Mouse (Mus musculus): ENCODE data around the gene Sytl3. TPM values are rescaled to one million over a fixed set of nuclear protein-coding genes. Genes with fewer than 3 reads are reported as not detected.
A peak's percentile ranks its signal among the peaks of the same experiment; 100 is the strongest.
"Not testable (repeated sequence)": the region's sequence is repeated elsewhere in the genome, so short reads cannot be mapped to it uniquely, and the experiment has no call there.

The Sytl3 gene
- polyA plus RNA-seq (2015; fragmentation: Nextera tagmentation; extraction: Ambion mirVana), result 0.43 TPM in 2 replicates

DNA sequence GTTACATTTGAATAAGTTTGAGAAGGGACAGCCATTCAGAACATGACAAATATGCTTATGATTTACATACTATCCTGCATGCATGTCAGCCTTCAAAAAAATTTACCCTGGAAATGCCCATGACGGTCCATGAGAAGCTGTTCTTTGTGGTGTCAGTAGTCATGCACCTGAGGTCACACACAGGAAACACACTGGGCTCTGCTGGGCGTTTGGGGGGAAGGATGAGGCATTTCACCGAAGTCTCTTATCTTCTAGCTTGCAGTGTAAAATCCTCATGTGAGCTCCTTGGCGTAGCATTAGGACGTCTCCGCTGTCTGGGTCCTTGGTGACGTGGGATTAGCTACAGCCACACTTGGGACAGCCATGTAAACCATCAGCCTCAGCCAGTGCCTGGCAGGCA lies at the start of gene Sytl3:
Sytl3 (plus strand) TSS at position 293 of the 400 bp plus-strand sequence.
- not testable (repeated sequence) for H3K27me3 ChIP-seq; H3K4me2 ChIP-seq (replicated peaks); H3K4me3 ChIP-seq; H3K36me3 ChIP-seq; H3K9me3 ChIP-seq; H3K9ac ChIP-seq (replicated peaks); H3K4me1 ChIP-seq; ATAC-seq (replicated peaks); H3K27ac ChIP-seq (replicated peaks)
- WGBS, result 88% methylated on average over 5 of the region's 7 CpGs

DNA sequence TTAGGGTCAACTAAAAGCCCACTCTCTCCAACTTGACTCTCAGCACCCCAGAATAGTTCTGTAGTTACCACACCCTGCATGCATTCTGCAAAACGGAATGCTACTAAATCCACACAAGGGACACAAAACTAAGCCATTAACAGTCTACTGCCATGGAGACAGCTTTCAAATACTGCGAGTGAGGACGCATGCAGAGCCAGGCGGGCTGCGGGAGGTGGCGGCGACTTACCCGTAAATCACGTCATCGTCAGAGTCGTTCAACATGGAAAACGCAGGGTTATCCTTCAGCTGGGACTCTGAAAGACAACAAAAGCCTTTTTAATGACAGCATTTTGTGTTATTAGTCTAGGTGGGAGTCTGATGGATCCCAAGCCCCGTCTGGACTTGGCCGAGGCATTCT lies 45.4 kb upstream of the Sytl3 start:
- H3K9me3 ChIP-seq; H3K27me3 ChIP-seq; H3K4me2 ChIP-seq (replicated peaks); H3K27ac ChIP-seq (replicated peaks); H3K4me3 ChIP-seq; H3K4me1 ChIP-seq; H3K9ac ChIP-seq (replicated peaks); H3K36me3 ChIP-seq; ATAC-seq (replicated peaks): not testable (repeated sequence)
- 87% methylated on average over 11 of the region's 14 CpGs for WGBS

DNA sequence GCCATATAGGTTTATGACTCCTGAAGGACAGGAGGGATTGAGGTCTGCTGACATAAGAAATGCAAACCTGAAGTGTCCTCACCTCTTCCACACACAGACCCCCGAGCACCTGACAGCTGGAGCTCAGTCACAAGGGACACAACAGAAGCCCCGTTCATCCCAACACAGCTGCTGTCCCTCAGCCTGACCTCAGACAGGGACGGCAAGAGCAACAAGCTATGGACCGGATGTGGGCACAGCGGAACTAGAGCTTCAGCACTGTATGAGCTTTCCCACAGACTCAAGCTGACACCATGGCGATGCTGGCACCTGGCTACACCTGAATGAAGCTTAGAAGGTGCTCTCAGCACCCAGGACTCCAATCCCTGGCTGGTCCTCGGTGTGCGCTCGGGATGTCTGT lies 44.6 kb upstream of the Sytl3 start:
- H3K27me3 ChIP-seq; H3K9me3 ChIP-seq; H3K9ac ChIP-seq (replicated peaks); H3K27ac ChIP-seq (replicated peaks); H3K36me3 ChIP-seq; H3K4me3 ChIP-seq; H3K4me1 ChIP-seq; ATAC-seq (replicated peaks); H3K4me2 ChIP-seq (replicated peaks): not testable (repeated sequence)
- 82% methylated on average over 6 of the region's 9 CpGs for WGBS

DNA sequence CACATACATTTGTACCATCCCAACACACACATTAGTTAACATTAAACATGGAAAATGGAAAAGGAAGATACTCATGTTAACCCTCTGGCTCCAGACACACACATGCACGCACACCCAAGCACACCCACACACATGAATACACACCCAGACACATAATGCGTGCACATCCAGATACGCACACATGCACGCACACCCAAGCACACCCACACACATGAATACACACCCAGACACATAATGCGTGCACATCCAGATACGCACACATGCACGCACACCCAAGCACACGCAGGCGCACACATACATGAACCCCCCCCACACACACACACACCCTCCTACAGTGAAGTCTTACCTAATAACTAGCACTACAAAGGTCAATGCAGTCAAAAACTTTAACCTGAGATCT lies 42.2 kb upstream of the Sytl3 start:
- not testable (repeated sequence) for H3K9me3 ChIP-seq; H3K36me3 ChIP-seq; H3K27ac ChIP-seq (replicated peaks); ATAC-seq (replicated peaks); H3K4me2 ChIP-seq (replicated peaks); H3K27me3 ChIP-seq; H3K4me1 ChIP-seq; H3K4me3 ChIP-seq; H3K9ac ChIP-seq (replicated peaks)
- 97% methylated on average over 9 of the region's 9 CpGs for WGBS

DNA sequence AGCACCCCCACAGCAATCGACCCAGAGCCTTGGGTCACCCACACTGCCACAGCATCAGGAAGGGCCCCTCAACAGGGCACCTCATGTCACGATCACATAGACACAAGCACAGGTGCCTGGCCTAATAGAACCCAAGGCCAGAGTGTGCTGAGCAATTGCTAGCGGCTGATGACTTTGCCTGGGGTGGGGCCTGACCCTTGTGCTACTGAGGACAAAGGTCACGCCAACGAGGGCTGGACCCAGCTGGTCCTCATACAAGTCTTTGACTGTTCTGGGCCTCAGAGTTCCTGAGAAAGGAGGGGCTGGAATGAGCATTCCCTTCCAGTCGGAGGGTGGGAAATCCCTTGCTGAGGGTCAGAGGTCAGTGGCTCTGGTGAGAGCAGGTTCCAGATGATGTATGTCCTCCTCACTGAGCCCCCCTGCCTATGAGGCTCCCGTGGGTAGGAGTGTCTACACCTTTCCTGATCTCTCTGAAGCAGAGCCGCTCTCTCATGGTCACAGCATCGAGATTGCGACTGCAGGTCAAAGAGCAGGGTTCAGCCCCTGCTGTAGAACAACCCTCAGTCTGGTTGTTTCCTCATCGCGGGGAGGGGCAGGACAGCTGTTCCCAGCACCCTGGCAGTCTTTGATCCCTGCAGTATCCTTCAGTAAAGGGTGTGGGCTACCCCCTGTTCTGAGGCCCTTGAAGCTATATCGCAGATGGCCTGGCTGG lies 41.0 kb upstream of the Sytl3 start:
- WGBS, result 79% methylated on average over 7 of the region's 13 CpGs
- not testable (repeated sequence) for H3K4me2 ChIP-seq (replicated peaks); H3K9ac ChIP-seq (replicated peaks); H3K36me3 ChIP-seq; H3K4me1 ChIP-seq; H3K27me3 ChIP-seq; H3K27ac ChIP-seq (replicated peaks); H3K4me3 ChIP-seq; H3K9me3 ChIP-seq
- ATAC-seq (replicated peaks), result 0 out of 2 replicates have a peak, but pooled peaks have one; percentile 38

DNA sequence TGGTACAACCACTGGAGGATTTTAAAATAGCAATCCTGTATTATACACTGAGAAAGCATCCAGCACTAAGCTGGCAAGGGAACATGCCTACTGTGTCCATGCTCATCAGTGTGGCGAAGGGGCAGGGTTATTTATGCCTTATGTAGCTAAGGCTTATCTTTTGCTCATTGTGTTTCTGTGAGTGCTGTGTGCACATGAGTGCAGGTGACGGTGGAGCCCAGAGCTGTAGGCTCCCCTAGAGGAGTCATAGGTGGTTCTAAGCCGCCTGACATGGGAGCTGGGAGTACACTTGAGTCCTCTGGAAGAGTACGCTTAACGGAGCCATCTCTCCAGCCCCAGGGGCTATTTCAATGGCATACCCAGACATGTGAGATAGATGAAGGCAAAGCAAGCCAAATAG lies 39.6 kb upstream of the Sytl3 start:
- not testable (repeated sequence) for ATAC-seq (replicated peaks); H3K9ac ChIP-seq (replicated peaks)
- WGBS, result 88% methylated on average over 5 of the region's 5 CpGs

DNA sequence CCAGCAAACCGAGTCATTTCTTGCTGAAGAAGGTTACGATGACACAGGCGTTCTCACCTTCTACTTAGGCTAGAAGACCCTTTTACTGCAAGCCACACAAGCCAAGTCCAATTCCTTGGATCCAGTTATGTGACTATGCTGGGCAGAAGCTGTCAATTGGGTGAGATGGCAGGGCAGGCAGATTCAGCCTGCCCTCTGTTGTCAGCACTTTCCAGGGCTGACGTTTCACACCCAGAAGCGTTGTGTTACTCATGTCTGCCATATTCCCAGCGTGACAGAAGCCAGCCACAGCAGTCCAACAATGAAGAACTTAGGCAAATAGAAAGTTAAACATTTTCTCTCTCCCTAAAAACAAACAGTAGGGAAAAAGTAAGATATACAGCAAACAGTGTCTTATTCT lies 38.9 kb upstream of the Sytl3 start:
- not testable (repeated sequence) for H3K27me3 ChIP-seq; H3K27ac ChIP-seq (replicated peaks); H3K4me3 ChIP-seq; H3K4me1 ChIP-seq; H3K4me2 ChIP-seq (replicated peaks); H3K36me3 ChIP-seq; ATAC-seq (replicated peaks); H3K9me3 ChIP-seq; H3K9ac ChIP-seq (replicated peaks)
- WGBS, result 78% methylated on average over 6 of the region's 6 CpGs

More for the DNA sequence above, 39.6 kb upstream of the Sytl3 start:
- H3K4me1 ChIP-seq; H3K27ac ChIP-seq (replicated peaks); H3K36me3 ChIP-seq; H3K4me3 ChIP-seq; H3K4me2 ChIP-seq (replicated peaks); H3K9me3 ChIP-seq; H3K27me3 ChIP-seq: not testable (repeated sequence)

DNA sequence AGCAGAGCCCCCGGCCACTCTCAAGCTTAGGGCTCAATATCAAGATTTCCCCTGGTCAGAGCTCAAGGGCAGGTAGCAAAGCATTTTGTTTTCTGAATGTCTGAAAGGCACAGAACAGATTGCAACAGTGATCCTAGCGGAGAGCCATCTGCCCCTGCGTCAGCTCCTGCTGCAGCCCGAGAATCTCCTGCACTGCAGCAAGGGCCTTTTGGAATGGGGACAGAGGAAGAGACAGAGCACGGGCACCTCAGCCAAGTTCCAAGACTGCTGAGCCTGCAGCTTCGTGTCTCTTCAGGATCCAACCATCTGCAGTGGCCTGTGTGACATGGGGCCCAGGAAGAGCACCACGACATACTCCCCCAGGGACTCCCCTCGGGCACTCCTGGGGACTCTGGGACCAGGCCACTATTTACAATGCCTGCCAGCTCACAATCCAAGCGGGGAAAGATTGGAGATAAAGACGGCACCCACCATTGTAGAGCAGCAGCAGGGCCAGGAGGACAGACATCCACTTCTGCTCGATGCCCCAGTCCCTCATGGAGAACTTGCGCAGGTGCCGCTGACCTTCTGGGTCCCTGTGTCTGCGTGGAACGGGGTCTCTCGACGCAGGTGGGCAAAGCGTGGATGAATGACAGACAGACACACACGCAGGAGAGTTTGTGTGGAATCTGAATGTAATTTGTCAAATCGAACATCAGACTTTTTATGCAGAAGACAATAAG lies 38.0 kb upstream of the Sytl3 start:
- not testable (repeated sequence) for H3K27ac ChIP-seq (replicated peaks); H3K9me3 ChIP-seq; ATAC-seq (replicated peaks); H3K4me3 ChIP-seq; H3K36me3 ChIP-seq; H3K4me2 ChIP-seq (replicated peaks); H3K9ac ChIP-seq (replicated peaks); H3K27me3 ChIP-seq; H3K4me1 ChIP-seq
- 85% methylated on average over 18 of the region's 20 CpGs for WGBS

DNA sequence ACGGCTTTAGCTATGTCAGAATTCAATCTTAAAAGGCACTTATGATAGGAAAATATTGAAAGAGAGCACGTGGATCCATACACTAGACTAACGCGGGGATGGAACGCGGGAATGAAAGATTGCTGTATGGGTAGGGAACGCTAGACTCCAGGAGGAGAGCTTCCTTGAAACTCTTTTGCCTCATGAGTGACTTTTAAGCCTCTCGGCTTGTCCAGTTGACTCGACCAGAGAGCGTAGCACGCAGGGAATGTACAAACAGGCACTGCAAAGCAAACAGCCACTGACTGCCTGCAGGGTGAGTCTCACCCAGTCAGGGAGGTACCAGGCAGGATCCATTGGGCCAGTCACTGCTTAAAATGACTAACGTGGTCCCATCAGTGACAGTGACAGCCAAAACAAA lies 36.9 kb upstream of the Sytl3 start:
- not testable (repeated sequence) for H3K9ac ChIP-seq (replicated peaks); H3K4me3 ChIP-seq; H3K4me1 ChIP-seq; H3K27me3 ChIP-seq; H3K27ac ChIP-seq (replicated peaks); ATAC-seq (replicated peaks); H3K9me3 ChIP-seq; H3K36me3 ChIP-seq; H3K4me2 ChIP-seq (replicated peaks)
- WGBS, result 91% methylated on average over 11 of the region's 12 CpGs

DNA sequence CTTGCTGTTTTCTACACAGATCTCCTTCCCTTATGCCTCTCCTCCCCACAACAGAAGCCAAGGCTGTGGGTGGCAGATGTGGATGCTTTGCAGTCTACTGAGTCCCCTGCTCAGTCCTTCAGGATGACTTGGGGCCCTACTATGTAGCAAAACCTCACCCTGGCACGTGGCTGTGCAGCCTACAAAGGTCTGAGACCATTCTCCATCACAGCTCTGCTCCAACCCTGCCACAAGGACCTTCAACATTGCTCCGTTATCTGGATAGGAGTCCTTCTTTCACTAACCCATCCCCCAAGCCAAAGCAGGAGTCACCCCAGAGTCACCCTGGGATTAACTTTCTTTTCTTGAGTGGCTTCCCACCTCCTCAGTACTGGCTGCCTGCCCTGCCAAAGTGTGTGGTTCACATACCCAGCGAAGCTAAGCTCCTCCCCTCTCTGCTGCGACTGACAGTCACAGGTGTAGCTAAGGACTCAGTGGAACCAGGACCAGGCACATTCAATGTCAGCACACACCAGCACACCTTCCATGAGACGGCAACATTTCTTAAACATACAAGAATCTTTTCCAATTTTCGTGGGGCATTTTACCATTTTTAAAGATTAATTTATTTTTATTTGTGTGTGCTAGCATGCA lies 33.9 kb upstream of the Sytl3 start:
- not testable (repeated sequence) for H3K4me3 ChIP-seq; H3K9me3 ChIP-seq; ATAC-seq (replicated peaks); H3K9ac ChIP-seq (replicated peaks); H3K27me3 ChIP-seq; H3K36me3 ChIP-seq; H3K4me2 ChIP-seq (replicated peaks); H3K27ac ChIP-seq (replicated peaks); H3K4me1 ChIP-seq
- 62% methylated on average over 1 of the region's 6 CpGs for WGBS

DNA sequence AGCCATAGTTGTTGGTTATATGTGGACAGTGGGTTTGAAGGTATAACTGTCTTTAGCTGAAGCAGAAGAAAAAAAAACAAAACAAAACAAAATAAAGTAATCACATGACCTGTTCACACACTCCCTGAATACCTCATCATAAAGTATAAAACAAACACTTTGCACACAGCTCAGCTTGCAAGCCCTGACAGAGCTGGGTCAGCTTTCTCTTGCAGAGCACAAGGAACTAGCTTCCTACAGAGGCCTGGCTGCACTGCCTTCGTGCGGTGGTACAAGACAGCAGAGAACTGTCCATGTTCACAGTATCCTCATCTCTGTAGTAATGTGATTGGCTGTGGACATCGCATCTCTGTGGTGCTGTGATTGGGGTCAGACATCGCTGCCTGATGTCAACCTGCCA lies 28.5 kb upstream of the Sytl3 start:
- H3K4me2 ChIP-seq (replicated peaks); ATAC-seq (replicated peaks); H3K4me3 ChIP-seq; H3K4me1 ChIP-seq; H3K27me3 ChIP-seq; H3K9ac ChIP-seq (replicated peaks); H3K36me3 ChIP-seq; H3K27ac ChIP-seq (replicated peaks); H3K9me3 ChIP-seq: not testable (repeated sequence)
- 86% methylated on average over 4 of the region's 4 CpGs for WGBS

DNA sequence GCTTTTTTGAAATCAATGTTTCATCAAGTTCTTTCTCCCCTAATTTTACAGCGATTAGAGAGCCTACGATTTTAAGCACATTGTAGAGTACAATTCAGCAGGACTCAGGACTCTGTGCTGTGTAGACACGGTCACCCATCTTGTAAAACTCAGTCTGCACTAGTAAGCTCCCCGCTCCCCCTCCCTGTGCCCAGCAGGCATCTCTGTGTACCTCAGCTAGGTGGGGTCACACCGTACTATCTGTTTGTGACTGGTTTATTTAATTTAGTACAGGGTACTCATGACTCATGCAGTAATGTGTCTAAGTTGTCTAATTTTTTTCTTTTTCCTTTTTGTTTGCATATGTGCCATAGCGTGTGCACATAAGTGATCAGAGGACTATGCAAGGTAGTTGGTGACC lies 26.0 kb upstream of the Sytl3 start:
- not testable (repeated sequence) for ATAC-seq (replicated peaks); H3K27ac ChIP-seq (replicated peaks); H3K4me1 ChIP-seq; H3K36me3 ChIP-seq; H3K4me2 ChIP-seq (replicated peaks); H3K9me3 ChIP-seq; H3K27me3 ChIP-seq; H3K9ac ChIP-seq (replicated peaks); H3K4me3 ChIP-seq
- WGBS, result 82% methylated on average over 6 of the region's 6 CpGs
